Mouse (Mus musculus) heart, postnatal 25 days (tissue): ENCODE results near the gene Cdc42. TPM values are rescaled to one million over a fixed set of nuclear protein-coding genes. Genes with fewer than 3 reads are reported as not detected.

Source experiments
- DNase-seq: peaks from one replicate; pipeline ENCODE4 v3.0.0; 2022; ENCODE audit warnings: low spot score
- intact Hi-C: fragments of 180-260 bp; cut with DNase I; formaldehyde crosslinking; loops from one replicate; pipeline ENCODE4 v1.15.1; 2025
- total RNA-seq, 2 experiments: library from RNA; stranded (reverse); gene quantifications; 2 replicates each; pipeline ENCODE4 v1.2.3; 2021

Gene Cdc42
- total RNA-seq, 2 experiments from 2014 or later: 153 to 169 TPM

DNA sequence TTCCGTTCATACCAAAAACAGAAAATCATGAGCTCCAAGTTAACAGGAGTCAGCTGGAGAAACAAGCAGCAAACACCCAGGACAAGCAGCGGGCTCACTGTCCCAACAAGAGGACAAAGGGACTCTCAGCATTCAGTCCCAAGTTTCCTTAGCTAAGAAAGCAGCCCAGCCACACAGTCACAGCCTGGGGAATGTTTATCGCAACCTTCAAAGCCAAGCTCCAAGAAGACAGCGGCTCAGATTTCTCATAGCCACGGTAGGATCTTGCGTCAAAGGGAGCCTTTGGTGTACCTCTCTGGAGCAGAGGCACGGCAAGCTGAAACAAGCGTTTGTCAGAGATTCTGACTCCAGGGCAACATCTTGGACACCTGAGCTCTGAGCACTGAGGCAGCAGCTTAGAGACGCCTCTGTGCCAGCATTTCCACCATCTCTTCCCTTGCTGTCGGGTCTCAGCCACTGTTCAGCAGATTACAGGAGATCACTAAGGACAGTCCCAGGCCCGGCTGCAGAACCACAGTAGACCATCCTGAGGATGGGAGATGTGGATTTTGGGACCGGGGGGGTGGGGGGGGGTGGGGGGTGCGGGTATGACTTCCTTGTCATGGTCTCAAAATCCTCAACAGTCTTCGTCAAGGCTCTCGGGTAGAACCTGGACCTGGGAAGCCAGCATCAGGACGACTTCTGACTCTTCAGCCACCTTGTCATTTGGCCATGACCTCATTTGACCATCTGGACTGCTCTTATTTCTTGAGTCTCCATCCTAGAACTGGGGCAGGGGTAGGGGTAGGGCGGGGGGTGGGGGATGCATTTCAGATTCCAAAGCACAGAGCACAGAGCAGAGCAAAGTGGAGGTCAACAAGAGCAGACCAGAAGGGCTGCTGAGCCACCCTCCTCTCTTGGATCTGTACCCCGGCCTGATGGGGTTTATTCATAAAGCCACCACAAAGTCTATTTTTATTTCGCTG, 18.1 kb upstream of the Cdc42 start:
- intact Hi-C loops: no loop called here
- no peak for DNase-seq

DNA sequence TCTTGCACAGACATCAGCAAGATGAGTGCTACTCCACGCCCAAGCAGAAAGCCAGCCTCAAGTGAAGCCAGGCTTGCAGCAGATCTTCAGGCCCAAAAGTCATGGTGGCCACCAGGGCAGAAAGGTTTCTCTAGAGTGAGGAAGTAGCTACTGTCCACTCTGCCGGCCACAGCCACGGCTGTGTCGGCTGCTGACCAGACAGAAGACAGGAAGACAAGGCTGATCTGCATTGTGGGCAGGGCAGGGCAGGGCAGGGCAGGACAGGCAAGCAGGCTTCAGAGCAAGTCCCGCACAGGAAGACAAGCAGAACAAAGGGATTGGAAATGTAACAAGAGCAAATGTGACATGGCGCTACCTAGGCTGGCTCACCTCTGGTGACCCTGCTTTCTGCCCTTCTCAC, 16.2 kb upstream of the Cdc42 start:
- DNase-seq: no peak
- intact Hi-C loops: no loop called here

DNA sequence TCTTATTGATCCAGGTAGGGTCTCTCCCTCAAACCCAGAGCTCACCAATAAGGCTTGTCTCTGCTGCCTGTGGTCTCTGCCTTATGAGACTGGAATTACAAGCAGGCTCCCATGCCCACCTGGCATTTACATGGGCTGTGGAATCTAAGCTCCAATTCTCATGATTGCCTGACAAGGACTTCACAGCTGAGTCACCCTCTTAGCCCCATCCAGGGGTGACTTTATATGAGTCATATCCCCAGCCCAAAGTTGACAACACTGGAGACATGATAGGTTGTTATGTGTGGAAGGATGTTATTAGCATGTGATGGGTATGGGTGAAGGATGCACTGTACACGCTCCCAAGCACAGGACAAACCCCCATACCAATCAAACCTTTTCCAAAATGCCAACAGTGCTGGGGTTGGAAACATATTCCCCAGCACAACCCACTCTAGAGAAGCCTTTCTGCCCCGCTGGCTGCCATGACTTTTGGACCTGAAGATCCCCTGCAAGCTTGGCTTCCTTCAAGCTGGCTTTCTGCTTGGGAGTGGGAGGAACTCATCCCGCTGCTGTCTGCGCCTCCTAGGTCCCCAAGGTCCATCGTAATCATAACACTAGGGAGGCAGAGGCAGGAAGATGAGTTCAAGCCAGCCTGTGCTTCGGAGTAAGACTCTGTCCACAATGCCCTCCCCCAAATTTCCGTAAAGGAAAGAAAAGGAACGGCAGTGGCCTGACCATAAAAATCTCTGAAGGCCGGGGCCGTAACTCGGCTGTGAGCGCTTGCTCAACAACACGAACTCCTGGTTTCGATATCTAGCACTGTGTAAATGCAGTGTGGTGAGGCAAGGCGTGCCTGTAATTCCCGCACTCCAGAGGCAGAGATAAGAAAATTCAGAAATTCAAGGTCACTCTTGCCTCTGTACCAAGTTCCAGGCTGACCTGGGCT, 14.3 kb upstream of the Cdc42 start:
- DNase-seq: no peak
- intact Hi-C loops: no loop called here

DNA sequence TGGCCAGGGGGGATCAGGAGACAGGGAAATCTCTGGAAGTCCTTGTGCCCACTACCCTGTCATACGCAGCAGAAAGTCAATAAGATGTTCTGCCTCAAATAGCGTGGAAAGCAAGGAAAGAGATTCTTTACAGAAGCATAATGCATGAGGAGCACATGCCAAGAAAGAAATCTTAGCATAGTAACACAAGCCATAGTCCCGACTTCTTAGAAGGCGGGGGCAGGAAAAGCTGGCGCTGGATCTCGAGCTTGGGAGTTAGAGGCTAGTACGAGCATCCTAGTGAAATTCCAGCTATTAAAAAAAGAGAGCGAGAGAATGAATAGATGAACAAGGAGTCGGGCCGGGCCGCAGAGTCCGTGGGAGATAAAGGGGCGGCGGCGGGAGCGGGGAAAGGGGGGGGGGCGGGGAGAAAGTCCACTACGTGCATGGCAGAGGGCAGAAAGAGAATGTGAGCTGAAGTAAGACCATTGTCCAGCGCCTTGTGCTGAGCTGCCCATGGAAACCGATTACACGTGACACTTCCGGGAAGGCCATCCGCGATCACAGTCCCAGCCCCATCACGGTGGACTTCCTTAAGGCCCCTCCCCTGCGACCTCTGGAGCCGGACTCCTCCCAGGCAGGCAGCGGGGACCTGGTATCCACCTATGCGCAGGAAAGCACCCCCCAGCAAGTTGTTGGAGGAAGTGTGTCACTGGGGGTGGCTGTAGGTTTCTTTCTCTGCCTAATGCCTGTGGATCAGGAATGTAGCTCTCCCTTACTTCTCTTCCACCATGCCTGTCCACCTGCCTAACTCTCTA, 12.6 kb upstream of the Cdc42 start:
- intact Hi-C loops: loop anchor here (5.0 kb wide), 1 partner anchor 43 kb away; no protein-coding TSS in a partner anchor
- peak; percentile 49 for DNase-seq

DNA sequence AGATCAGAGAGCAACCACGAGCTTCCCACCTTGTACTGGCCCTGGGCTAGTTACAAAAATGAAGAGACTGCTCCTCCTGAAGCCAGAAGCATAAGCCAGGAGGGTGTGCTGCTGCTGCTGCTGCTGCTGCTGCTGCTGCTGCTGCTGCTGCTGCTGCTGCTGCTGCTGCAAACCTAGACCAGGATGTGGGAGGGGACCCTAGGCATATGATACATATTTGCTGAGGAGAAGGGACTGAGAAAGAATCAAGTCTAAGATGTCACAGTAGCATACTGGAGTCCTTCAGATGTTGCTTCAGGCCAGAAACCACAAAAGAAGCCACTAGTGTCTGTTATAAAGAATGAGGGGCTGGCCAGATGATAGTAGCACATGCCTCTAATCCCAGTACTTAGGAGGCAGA, 10.7 kb upstream of the Cdc42 start:
- intact Hi-C loops: loop anchor here (5.0 kb wide), 1 partner anchor 41 kb away; no protein-coding TSS in a partner anchor
- DNase-seq: no peak

DNA sequence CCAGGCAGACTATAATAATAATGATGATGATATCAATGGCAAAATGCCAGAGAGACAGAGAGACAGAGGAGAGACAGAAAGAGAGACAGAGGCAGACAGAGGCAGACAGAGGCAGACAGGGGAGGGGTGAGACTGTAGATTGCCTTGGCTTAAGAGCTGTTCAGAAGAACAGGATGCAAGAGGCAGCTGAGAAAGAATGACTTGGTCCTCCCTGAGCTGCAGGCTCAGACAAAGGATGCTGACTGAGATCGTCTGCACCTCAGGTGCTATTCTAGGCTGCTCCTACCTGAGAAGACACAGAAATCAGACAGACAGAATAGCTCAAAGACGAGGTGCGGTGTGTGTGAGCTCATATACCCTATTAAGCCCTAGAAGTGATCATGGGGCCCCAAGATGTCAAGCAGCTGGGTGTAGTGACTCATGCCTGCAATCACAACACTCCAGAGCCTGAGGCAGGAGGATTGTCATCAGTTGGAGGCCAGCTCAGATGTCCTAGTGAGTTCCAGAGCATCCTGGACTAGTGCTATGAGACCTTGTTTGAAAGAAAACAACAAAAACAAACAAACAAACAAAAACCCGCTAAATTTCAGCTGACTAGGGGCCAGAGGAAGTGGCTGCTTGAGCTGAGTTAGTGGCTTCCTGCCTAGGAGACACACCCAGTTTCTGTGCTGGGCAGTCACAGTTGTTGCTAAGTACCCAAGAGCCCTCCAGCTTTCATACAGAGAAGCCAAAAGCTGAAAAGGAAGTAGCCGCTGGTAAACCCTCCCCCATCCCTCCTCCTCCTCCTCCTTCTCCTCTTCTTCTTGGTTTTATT, 10.0 kb upstream of the Cdc42 start:
- intact Hi-C loops: loop anchor here (5.0 kb wide), 1 partner anchor 40 kb away; no protein-coding TSS in a partner anchor
- DNase-seq: peak; percentile 41

DNA sequence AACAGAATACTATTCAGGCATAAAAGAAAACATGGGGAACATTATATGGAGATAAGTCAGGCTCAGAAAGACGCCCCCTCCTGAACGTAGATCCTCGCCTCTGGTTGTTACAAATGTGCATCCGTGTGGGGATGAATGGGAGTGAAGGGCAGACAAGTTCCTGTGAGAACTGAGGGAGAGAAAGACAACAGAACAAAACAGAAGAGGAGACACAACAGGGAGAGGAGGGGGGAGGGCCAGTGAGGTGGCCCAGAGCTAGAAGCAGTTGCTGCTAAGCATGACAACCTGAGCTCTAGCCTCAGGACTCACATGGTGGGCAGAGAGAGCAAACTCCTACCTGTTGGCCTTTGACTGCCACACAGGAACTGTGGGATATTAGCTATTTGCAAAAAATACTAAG, 8.6 kb upstream of the Cdc42 start:
- DNase-seq: no peak
- intact Hi-C loops: loop anchor here (5.0 kb wide), 1 partner anchor 39 kb away; no protein-coding TSS in a partner anchor

DNA sequence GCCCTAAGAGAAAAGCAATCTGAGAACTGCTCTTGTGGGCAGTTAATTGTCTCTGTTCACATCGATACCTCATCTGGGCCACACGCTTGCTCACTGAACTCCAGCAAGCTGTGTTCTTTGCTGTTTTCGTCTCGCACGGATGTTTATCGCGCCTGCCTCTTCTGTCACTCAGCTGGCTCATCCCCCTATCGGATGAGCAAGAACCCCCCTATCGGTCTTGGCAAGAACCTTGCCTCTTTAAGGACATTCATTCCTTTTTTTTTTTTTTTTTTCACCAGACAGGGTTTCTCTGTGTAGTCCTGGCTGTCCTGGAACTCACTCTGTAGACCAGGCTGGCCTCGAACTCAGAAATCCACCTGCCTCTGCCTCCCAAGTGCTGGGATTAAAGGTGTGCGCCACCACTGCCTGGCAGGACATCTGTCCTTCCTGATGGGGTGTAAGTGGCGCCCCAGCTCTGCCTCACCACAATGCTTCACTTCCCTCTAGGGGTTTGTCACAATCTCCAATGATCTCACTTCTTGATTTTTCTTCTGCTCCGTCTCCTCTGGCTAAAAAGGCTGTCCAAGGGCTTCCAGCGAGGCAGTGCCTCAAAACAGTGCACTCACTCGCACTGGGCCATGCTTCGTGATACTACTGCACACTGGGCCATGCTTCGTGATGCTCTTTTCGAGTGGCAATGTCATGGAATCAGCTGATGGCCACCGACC, 8.0 kb upstream of the Cdc42 start:
- no peak for DNase-seq
- intact Hi-C loops: loop anchor here (5.0 kb wide), 1 partner anchor 38 kb away; no protein-coding TSS in a partner anchor

DNA sequence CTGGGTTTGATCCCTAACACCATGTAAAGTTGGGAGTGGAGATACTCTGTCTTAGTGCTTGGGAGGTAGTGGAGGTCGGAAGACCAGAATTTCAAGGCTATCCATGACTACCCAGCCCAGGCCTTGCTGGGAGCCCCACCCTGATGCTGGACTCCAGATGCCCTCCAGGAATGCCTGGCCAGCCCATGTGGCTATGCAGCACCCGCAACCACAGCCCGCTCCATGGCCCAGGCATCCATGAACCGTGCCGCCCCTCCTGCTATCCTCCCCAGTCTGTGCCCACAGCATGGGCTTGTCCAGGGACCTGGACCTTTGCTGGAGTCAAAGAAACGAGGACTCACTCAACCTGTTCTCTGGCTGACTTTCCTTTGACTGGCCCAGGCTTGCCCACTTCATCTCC, 7.3 kb upstream of the Cdc42 start:
- DNase-seq: no peak
- intact Hi-C loops: loop anchor here (5.0 kb wide), 1 partner anchor 38 kb away; no protein-coding TSS in a partner anchor

DNA sequence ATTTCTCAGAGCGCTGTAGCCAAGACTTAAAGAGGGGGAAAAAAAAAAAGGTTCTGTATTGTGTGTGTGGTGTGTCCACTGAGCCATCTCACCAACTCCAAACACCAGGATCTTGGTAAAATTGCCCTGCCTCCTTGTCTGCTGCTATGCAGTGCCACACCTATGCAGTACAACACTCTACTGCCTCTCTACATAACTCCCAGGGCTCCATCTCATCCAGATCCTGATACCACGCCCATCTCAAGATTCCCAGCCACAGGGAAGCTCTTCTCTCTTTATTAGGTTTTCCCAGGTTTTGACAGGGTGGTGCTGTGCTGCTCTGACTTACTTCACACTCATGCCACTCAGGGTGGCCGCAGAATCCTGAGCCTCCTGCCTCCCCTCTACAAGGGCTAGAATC, 3.5 kb upstream of the Cdc42 start:
- intact Hi-C loops: no loop called here
- DNase-seq: no peak

DNA sequence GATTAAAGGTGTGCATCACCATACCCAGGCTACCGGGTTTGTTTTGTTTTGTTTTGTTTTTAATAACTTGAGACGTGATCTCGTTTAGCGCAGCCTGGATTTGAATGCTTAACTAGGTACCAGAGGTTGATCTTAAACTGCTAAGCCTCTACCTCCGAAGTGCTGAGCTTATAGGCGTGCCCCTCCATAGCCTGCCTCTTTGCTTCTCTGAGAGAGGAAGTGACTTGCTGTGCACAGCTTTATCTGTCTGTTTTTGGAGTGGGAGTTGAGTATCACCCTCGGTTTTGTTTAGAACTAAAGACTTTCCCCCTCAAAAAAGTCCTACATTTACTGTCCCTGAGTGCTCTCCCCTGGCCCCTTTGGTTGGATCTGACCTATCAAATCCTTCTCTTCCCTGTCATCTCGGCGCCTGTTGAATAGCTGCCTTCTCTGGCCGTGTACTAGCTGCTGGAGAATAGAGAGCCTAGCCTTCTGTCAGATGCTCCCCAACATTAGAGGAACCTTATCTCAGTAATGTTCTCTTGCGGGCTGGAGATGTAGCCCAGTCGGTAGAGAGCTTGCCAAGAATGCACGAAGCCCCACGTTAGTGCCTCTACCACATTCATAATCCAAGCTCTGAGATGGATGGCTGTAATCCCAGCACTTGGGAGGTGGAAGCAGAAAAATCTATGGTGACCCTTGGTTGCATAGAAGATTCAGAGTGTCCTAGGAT, 927 bp upstream of the Cdc42 start:
- no peak for DNase-seq
- intact Hi-C loops: loop anchor here (5.0 kb wide), 1 partner anchor 46 kb away; no protein-coding TSS in a partner anchor

DNA sequence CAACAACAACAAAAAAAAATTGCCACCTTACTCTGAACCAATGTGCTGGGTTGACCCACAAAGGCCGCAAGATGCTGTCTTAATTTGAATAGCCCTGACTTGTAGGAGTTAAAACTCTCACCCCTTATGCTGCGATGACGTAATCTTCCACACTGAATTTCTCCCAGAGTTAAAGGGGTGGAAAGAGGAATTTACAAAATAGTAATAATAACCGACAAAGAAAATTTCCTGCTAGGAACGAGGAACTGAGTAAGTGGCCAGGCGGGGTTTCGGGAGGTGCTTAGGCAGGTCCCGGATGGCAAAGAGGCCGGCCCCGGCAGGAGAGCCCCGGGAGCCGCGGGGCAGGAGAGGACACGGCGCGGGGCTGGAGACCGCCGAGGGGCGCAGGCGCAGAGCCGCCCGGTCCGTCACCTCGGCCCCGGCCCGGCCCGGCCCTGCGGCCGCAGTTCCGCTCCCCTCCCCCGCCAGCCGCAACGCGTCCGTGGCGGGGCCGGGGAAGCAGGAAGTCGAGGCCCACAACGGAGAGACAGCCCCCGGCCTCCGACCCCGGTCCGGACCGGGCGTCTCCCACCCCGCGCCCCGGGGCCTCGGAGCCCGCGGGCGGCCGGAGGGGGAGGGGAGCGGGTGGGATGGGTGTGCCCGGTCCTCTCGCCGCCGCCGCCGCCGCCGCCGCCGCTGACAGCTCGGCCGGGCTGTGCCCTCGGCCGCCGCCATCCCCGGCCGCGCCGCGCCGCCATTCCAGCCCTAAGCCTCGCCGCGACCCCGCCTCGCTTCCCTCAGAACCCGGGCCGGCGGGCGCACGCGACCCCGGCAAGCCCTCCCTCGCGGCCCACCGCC, 628 bp downstream of the Cdc42 start:
- intact Hi-C loops: loop anchor here (5.0 kb wide), 1 partner anchor 45 kb away; no protein-coding TSS in a partner anchor

DNA sequence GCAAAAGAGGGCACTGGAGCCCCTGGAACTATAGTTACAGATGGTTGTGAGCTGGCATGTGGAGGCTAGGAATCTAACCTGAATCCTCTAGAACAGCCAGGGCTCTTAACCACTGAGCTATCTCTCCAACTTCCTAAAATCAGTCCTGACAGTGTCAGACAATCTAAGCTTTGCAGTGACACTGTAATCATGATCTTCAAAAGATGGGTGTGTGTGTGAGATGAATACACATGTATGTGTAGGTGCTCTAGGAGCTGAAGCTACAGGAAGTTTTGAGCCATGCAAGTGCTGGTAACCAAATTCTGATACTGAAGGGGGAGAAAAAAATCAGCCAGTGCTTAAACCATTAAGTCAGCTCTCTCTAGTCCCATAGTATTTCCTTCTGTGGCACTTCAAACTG, 6.9 kb downstream of the Cdc42 start:
- intact Hi-C loops: no loop called here
- DNase-seq: no peak

More for the DNA sequence above, 628 bp downstream of the Cdc42 start:
- peak; percentile 60 for DNase-seq

DNA sequence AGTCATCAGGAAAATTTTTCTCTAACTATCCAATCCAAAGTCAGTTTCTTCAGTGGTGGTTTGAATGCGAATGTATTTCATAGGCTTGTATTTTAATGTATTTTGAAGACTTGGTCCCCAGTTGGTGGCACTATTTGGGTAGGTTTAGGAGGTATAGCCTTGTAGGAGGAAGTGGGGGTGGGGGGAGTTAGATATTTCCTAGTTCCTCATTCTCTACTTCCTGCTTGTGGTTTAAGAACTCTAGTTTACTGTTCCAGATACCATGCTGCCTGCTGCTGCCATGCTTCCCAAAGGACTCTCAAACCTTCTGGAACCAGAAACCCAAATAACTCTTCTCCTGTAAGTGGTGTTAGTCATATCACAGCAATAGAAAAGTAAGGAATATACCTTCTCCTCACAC, 11.7 kb downstream of the Cdc42 start:
- intact Hi-C loops: no loop called here
- DNase-seq: no peak

DNA sequence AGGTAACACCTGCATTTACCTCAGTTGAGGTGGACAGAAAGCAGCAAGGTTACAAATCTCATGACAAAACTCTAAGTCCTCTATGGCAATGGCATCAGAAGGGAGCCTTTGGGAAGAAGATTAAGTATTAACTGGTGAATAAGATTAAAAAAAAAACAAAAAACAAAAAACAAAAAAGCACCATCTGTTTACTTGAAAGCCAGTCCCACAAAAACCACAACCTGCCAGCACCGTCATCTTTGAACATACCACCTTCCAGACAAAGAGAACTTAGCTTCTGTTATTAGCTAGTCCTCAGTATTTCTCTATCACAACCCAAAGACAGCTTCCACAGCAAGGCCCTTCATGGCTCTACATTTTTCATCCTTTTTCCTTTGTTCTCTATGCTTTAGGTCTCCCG, 12.4 kb downstream of the Cdc42 start:
- intact Hi-C loops: no loop called here
- no peak for DNase-seq

DNA sequence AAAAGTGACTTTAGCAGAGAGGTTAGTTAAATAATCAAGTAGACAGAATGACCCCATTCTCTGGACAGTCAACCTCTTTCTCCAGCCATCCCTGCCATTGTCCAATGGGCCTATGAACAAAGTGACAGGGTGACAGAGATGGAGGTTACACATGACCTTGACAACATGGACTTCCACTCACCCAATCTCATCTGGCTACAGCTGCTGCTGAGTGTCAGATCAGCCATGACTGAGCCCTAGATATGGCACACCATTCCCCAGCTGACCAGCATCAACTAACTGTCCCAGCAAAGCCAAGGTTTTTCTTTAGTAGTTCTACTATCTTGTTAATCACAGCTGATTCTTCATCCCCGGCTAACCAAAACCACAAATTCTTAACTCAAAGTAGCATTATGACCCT, 14.7 kb downstream of the Cdc42 start:
- intact Hi-C loops: no loop called here
- DNase-seq: no peak

DNA sequence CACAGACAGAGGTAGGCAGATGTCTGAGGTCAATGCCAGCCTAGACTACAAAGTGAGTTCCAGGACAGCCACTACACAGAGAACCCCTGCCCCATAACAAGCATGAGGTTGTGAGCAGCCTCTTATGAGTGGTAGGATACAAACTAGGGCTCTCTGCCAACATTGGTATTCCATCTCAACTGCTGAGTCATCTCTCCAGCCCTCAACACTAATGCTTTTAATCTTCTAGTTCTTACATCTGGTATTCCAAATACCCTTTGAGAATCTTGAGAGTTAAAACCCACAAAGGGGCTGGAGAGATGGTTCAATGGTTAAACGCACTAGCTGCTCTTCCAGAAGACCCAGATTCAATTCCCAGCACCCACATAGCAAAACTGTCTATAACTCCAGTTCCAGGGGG, 18.1 kb downstream of the Cdc42 start:
- intact Hi-C loops: no loop called here
- DNase-seq: no peak
